Mouse (Mus musculus) liver, adult 2 months (tissue): ENCODE data around the gene Nudt1. TPM values are rescaled to one million over a fixed set of nuclear protein-coding genes. Genes with fewer than 3 reads are reported as not detected.
"Not testable (repeated sequence)": the region's sequence is repeated elsewhere in the genome, so short reads cannot be mapped to it uniquely, and the experiment has no call there.

Experiments used
- DNase-seq: peaks from one replicate; pipeline ENCODE4 v3.0.0-alpha.2; 2011; ENCODE audit warnings: low read depth, low spot score; ENCODE audit errors: extremely low read depth
- H3K27ac ChIP-seq: fragments of 200-500 bp; replicated peaks from 2 replicates; pipeline ENCODE4 v1.5.1; 2012; ENCODE audit warnings: low read depth, mild to moderate bottlenecking, control low read depth, inconsistent platforms, low read length; ENCODE audit not compliant: insufficient read depth
- H3K27me3 ChIP-seq: fragments of 200-500 bp; 2 replicates; pipeline ENCODE4 v1.6.1; 2012; ENCODE audit warnings: mild to moderate bottlenecking, moderate library complexity, low read length, inconsistent platforms; ENCODE audit not compliant: control insufficient read depth, insufficient read depth
- H3K36me3 ChIP-seq: fragments of 200-500 bp; 2 replicates; pipeline ENCODE4 v1.6.1; 2012; ENCODE audit warnings: low read length, inconsistent platforms; ENCODE audit not compliant: control insufficient read depth, insufficient read depth
- H3K4me1 ChIP-seq: fragments of 200-500 bp; 2 replicates; pipeline ENCODE4 v1.6.1; 2011; ENCODE audit warnings: low read length; ENCODE audit not compliant: control insufficient read depth, insufficient read depth
- H3K4me3 ChIP-seq: fragments of 200-500 bp; 2 replicates; pipeline ENCODE4 v1.5.1; 2011; ENCODE audit warnings: low read depth, mild to moderate bottlenecking, control low read depth, low read length, moderate library complexity; ENCODE audit not compliant: insufficient read depth
- H3K79me2 ChIP-seq: fragments of 200-500 bp; 2 replicates; pipeline ENCODE4 v1.6.1; 2012; ENCODE audit warnings: inconsistent platforms, mild to moderate bottlenecking, low read length, moderate library complexity; ENCODE audit not compliant: control insufficient read depth, insufficient read depth
- H3K9ac ChIP-seq: fragments of 200-500 bp; 2 replicates; pipeline ENCODE4 v1.6.1; 2012; ENCODE audit warnings: low read depth, mild to moderate bottlenecking, control low read depth, inconsistent platforms, low read length
- CTCF ChIP-seq: fragments of 200-500 bp; IDR thresholded peaks from 2 replicates; pipeline ENCODE4 v1.5.1; 2011; ENCODE audit warnings: low read depth, low read length, control low read depth
- POLR2A ChIP-seq: fragments of 200-500 bp; IDR thresholded peaks from 2 replicates; pipeline ENCODE4 v1.6.1; 2011; ENCODE audit warnings: low read length, control low read depth; ENCODE audit not compliant: insufficient read depth; ENCODE audit errors: extremely low read depth
- WGBS: fragments of 180-500 bp; shearing (Covaris S2); methylation state at CpG from one replicate; pipeline ENCODE4 v1.1.7; 2018; 5-methylcytosine and 5-hydroxymethylcytosine counted together
- polyA plus RNA-seq: library from polyadenylated mRNA; depleted of rRNA; stranded (reverse); fragments of >200 nt; gene quantifications from 2 replicates; pipeline ENCODE4 v1.2.3, GENCODE M21; 2012
- total RNA-seq: library from RNA; depleted of rRNA; stranded (reverse); fragments of >200 nt; gene quantifications from 2 replicates; pipeline ENCODE4 v1.2.3, GENCODE M21; 2014

The Nudt1 gene
- total and polyA plus RNA-seq, 2 experiments, result 15.8 to 25.3 TPM

DNA sequence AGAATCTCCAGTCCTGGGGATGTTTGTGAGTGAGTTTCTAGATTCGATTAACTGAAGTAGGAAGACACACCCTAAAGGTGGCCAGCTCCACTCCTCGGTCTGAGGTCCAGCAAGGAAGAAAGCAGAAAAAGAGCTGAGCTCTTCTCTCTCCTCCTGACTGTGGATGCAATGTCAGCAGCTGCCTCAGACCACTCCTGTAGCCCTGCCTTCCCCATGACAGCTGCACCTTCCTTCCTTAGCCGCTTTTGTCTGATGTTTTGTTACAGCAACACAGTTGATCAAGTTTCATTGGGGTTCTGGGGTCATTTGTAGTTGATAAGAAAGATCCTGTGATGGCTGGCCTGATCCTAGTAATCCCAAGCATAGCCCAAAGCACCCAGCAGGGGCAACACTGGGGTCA, 36.0 kb downstream of the Nudt1 start:
- DNase-seq, result no peak
- H3K79me2 ChIP-seq, result no peaks in the 10 kb centered on the region
- TF ChIP-seq CTCF, result no peak
- TF ChIP-seq POLR2A, result no peak
- H3K36me3 ChIP-seq, result peaks cover 23% of the 10 kb centered on the region; the same call in 1 of the 2 replicates
- no peak overlapping the region for H3K4me3 ChIP-seq
- no peaks in the 10 kb centered on the region for H3K27me3 ChIP-seq
- no peak overlapping the region for H3K27ac ChIP-seq
- 88% methylated on average over 3 of the region's 3 CpGs for WGBS
- H3K9ac ChIP-seq, result no peak overlapping the region
- H3K4me1 ChIP-seq, result no peaks in the 10 kb centered on the region

DNA sequence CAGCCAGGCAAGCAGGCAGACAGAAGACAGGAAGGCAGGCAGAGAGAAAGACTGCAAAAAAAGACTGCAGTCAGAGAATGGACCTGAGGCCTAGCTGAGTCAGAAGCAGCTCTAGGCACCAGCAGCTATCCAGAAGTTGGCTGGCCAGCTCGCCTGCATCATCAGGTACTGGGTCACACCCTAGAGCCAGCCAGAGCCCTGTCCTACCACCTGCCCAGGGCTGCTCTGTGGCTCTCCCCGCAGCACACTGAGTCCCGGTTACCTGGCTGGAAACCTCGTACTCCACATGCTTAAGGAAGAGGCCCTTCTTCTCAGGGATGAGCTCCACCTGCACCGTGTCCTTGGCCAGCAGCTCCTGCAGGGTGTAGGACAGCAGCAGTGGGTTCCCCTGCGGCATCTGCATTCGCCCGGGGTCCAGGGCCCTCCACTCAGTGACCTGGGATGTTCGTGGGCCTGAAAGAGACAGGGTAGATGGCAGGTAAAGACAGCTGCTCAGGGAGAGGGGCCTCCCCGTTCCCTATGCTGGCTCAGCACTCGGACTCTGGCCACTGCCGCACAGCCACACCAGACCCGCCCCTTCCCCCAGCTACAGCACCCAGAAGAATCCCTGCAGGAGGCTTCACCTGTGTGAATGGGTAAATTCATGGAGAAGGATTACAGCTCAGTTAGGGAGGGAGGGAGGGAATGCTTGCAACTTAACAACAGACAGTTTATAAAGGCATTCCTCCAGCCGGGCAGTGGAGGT, 38.6 kb downstream of the Nudt1 start:
- TF ChIP-seq CTCF (no peak), POLR2A (no peak)

GRCm38 (mm10) chr5:140364415-140364814, 43.0 kb downstream of the Nudt1 start:
- no peaks in the 10 kb centered on the region for H3K36me3 ChIP-seq
- no peak overlapping the region for H3K9ac ChIP-seq
- DNase-seq, result peak; percentile 44
- H3K27me3 ChIP-seq, result no peaks in the 10 kb centered on the region
- H3K4me1 ChIP-seq, result peaks cover 12% of the 10 kb centered on the region
- H3K4me3 ChIP-seq, result no peak overlapping the region
- peaks cover 38% of the 10 kb centered on the region for H3K79me2 ChIP-seq
- H3K27ac ChIP-seq, result no peak overlapping the region
- no peak for TF ChIP-seq CTCF
- no peak for TF ChIP-seq POLR2A
- WGBS, result 62% methylated on average over 5 of the region's 5 CpGs

More for the DNA sequence above, 38.6 kb downstream of the Nudt1 start:
- Histone ChIP-seq H3K4me3 (no peak overlapping the region), H3K4me1 (0 out of 2 replicates have a peak, but pooled peaks cover 5% of the 10 kb centered on the region), H3K27me3 (no peaks in the 10 kb centered on the region), H3K9ac (no peak overlapping the region), H3K79me2 (peaks cover 15% of the 10 kb centered on the region), H3K27ac (no peak overlapping the region), H3K36me3 (peaks cover 11% of the 10 kb centered on the region; the same call in 1 of the 2 replicates)
- 89% methylated on average over 14 of the region's 14 CpGs for WGBS
- no peak for DNase-seq

- H3K9ac ChIP-seq, DNase-seq, H3K27me3 ChIP-seq, H3K27ac ChIP-seq, H3K4me3 ChIP-seq, H3K36me3 ChIP-seq: not testable (repeated sequence)
- H3K79me2 ChIP-seq, result peaks cover 42% of the 10 kb centered on the region
- peaks cover 30% of the 10 kb centered on the region for H3K4me1 ChIP-seq
- 90% methylated on average over 2 of the region's 2 CpGs for WGBS
These were observed 46.7 kb downstream of the Nudt1 start for GRCm38 (mm10) chr5:140368126-140368525.

GRCm38 (mm10) chr5:140368926-140369325, 47.5 kb downstream of the Nudt1 start:
- peaks cover 30% of the 10 kb centered on the region for H3K4me1 ChIP-seq
- H3K9ac ChIP-seq, result no peak overlapping the region
- DNase-seq, result no peak
- H3K79me2 ChIP-seq, result peaks cover 43% of the 10 kb centered on the region
- no peak for TF ChIP-seq POLR2A
- no peak for TF ChIP-seq CTCF
- no peaks in the 10 kb centered on the region for H3K27me3 ChIP-seq
- H3K27ac ChIP-seq, result peak overlapping the region; percentile 68
- 89% methylated on average over 4 of the region's 4 CpGs for WGBS
- no peak overlapping the region for H3K4me3 ChIP-seq
- H3K36me3 ChIP-seq, result no peaks in the 10 kb centered on the region

DNA sequence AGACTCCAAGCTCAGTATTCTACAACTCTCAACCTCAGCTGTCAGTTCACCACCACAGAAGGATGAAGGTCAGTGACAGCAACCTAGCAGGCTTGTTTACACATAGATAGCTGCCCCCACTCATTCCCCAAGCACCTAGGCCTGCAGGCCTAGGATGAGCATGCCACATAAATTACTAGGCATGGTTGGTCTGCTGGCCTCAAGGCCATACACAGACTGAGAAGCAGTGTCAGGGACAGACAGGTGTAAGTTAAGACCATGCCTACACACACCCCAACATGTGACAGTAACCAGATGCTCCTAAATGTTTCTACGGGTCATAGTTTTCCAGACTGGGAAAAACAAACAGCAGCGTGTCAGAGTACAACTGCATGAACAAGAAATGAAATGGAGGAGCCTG, 48.0 kb downstream of the Nudt1 start:
- H3K9ac ChIP-seq, result no peak overlapping the region
- H3K27me3 ChIP-seq, result no peaks in the 10 kb centered on the region
- peaks cover 38% of the 10 kb centered on the region for H3K79me2 ChIP-seq
- no peak overlapping the region for H3K4me3 ChIP-seq
- WGBS, result 12% methylated on average over 2 of the region's 2 CpGs
- H3K27ac ChIP-seq, result peak overlapping the region; percentile 68
- H3K4me1 ChIP-seq, result peaks cover 27% of the 10 kb centered on the region
- H3K36me3 ChIP-seq, result no peaks in the 10 kb centered on the region
- DNase-seq, result peak; percentile 74
- TF ChIP-seq CTCF (no peak), POLR2A (no peak)
